Mouse (Mus musculus) ovary, adult 18-20 months (tissue): ENCODE results near the gene Stx4a.
"Not testable (repeated sequence)": the region's sequence is repeated elsewhere in the genome, so short reads cannot be mapped to it uniquely, and the experiment has no call there.

Experiments
- DNase-seq: peaks from one replicate; pipeline ENCODE4 v3.0.0; 2022; ENCODE audit warnings: low spot score, mixed read lengths

Stx4a gene

GRCm38 (mm10) chr7:127824176-127824871 is at the start of gene Stx4a, which contains the start of gene Stx1b:
Gene Stx4a, plus strand, starts transcription at chr7:127824294.
Gene Stx1b, minus strand, starts transcription at chr7:127824549.
- no peak for DNase-seq

GRCm38 (mm10) chr7:127775837-127776236 is 48.3 kb upstream of the Stx4a start:
- not testable (repeated sequence) for DNase-seq

- peak; percentile 76 for DNase-seq
Measured at GRCm38 (mm10) chr7:127776426-127776825, 47.7 kb upstream of the Stx4a start, which contains the start of gene Setd1a. Gene Setd1a, plus strand, starts transcription at chr7:127776670.

- peak; percentile 92 for DNase-seq
Measured at GRCm38 (mm10) chr7:127776878-127777473, 47.1 kb upstream of the Stx4a start.

GRCm38 (mm10) chr7:127777474-127778266 is 46.4 kb upstream of the Stx4a start:
- no peak for DNase-seq

GRCm38 (mm10) chr7:127778350-127778749 is 45.7 kb upstream of the Stx4a start:
- DNase-seq = no peak

GRCm38 (mm10) chr7:127785308-127785707 is 38.8 kb upstream of the Stx4a start, which contains the start of gene Gm49388:
Gene Gm49388, plus strand, starts transcription at chr7:127785608.
- no peak for DNase-seq

GRCm38 (mm10) chr7:127797076-127797845 is 26.8 kb upstream of the Stx4a start:
- DNase-seq = no peak

GRCm38 (mm10) chr7:127798591-127798990 is 25.5 kb upstream of the Stx4a start:
- DNase-seq = no peak

- no peak for DNase-seq
Measured at GRCm38 (mm10) chr7:127799211-127799610, 24.9 kb upstream of the Stx4a start.

- no peak for DNase-seq
Measured at GRCm38 (mm10) chr7:127799738-127800137, 24.4 kb upstream of the Stx4a start.

- peak; percentile 88 for DNase-seq
Measured at GRCm38 (mm10) chr7:127800435-127801009, 23.6 kb upstream of the Stx4a start, which contains the start of gene Hsd3b7. Gene Hsd3b7, plus strand, starts transcription at chr7:127800604.

GRCm38 (mm10) chr7:127801010-127801621 is 23.0 kb upstream of the Stx4a start:
- no peak for DNase-seq

GRCm38 (mm10) chr7:127802313-127802712 is 21.8 kb upstream of the Stx4a start:
- no peak for DNase-seq

- no peak for DNase-seq
Measured at GRCm38 (mm10) chr7:127808821-127809220, 15.3 kb upstream of the Stx4a start.

- no peak for DNase-seq
Measured at GRCm38 (mm10) chr7:127809846-127810245, 14.2 kb upstream of the Stx4a start.

- no peak for DNase-seq
Measured at GRCm38 (mm10) chr7:127810650-127811049, 13.4 kb upstream of the Stx4a start.

GRCm38 (mm10) chr7:127811240-127811639 is 12.9 kb upstream of the Stx4a start:
- no peak for DNase-seq

- no peak for DNase-seq
Measured at GRCm38 (mm10) chr7:127812292-127812691, 11.8 kb upstream of the Stx4a start.

GRCm38 (mm10) chr7:127813821-127814220 is 10.3 kb upstream of the Stx4a start:
- DNase-seq = no peak
